Mouse (Mus musculus) ES-E14 (cell line): ENCODE data around the gene Usp7. TPM values are rescaled to one million over a fixed set of nuclear protein-coding genes. Genes with fewer than 3 reads are reported as not detected.

Experiments
- DNase-seq: peaks from one replicate; pipeline ENCODE4 v3.0.0-alpha.2; 2013; ENCODE audit warnings: low read depth, low spot score
- H3K27ac ChIP-seq: 2 replicates; pipeline ENCODE4 v1.5.1; 2012; ENCODE audit warnings: low read depth, mild to moderate bottlenecking, low read length, moderate library complexity, mixed read lengths; ENCODE audit not compliant: poor library complexity, insufficient read depth, severe bottlenecking
- H3K36me3 ChIP-seq: 2 replicates; pipeline ENCODE4 v1.6.1; 2012; ENCODE audit warnings: mild to moderate bottlenecking, low read length, moderate library complexity, mixed read lengths; ENCODE audit not compliant: control insufficient read depth, poor library complexity, insufficient read depth, severe bottlenecking
- H3K4me1 ChIP-seq, 2 experiments: fragments of 150-350 bp in 1 of 2; sonication (generic) in 1 of 2; 2 replicates each; pipeline ENCODE4 v1.6.1; 2012; ENCODE audit warnings: low read length in 2 of 2, mild to moderate bottlenecking in 1 of 2, mixed read lengths in 1 of 2; ENCODE audit not compliant: control insufficient read depth in 2 of 2, insufficient read depth in 2 of 2, poor library complexity in 1 of 2
- H3K4me3 ChIP-seq, 2 experiments: fragments of 150-350 bp in 1 of 2; sonication (generic) in 1 of 2; 2 replicates each; pipeline ENCODE4 v1.5.1; 2012; ENCODE audit warnings: low read length in 2 of 2, low read depth in 1 of 2, mild to moderate bottlenecking in 1 of 2, mixed read lengths in 1 of 2; ENCODE audit not compliant: insufficient read depth in 1 of 2, poor library complexity in 1 of 2, severe bottlenecking in 1 of 2
- H3K9ac ChIP-seq: 2 replicates; pipeline ENCODE4 v1.6.1; 2012; ENCODE audit warnings: low read depth, mild to moderate bottlenecking, low read length, mixed read lengths; ENCODE audit not compliant: poor library complexity, insufficient read depth, severe bottlenecking
- H3K9me3 ChIP-seq: fragments of 150-350 bp; sonication (generic); 2 replicates; pipeline ENCODE4 v1.6.1; 2012; ENCODE audit warnings: low read depth, mild to moderate bottlenecking, low read length; ENCODE audit not compliant: control insufficient read depth, insufficient read depth
- CHD2 ChIP-seq: IDR thresholded peaks from 2 replicates; pipeline ENCODE4 v1.6.1; 2014; ENCODE audit warnings: mild to moderate bottlenecking, low read depth, low read length, inconsistent platforms
- HCFC1 ChIP-seq: IDR thresholded peaks from 2 replicates; pipeline ENCODE4 v1.6.1; 2012; ENCODE audit warnings: low read length, inconsistent platforms, borderline replicate concordance; ENCODE audit not compliant: insufficient read depth
- MAFK ChIP-seq: IDR thresholded peaks from 2 replicates; pipeline ENCODE4 v1.6.1; 2014; ENCODE audit warnings: mild to moderate bottlenecking, low read depth, low read length, inconsistent platforms; ENCODE audit not compliant: insufficient read depth
- ZC3H11A ChIP-seq: IDR thresholded peaks from 2 replicates; pipeline ENCODE4 v1.6.1; 2012; ENCODE audit warnings: low read depth, mild to moderate bottlenecking, inconsistent platforms, low read length, borderline replicate concordance
- ZNF384 ChIP-seq: IDR thresholded peaks from 2 replicates; pipeline ENCODE4 v1.6.1; 2012; ENCODE audit warnings: low read depth, low read length, inconsistent platforms
- in situ Hi-C, 2 experiments: fragments of 600-800 bp; cut with MboI; formaldehyde crosslinking; loops; one replicate each; pipeline ENCODE4 v1.15.1; 2025; ENCODE audit warnings: low sequenced_read_pairs in 2 of 2, inconsistent platforms in 1 of 2; ENCODE audit not compliant: unreplicated experiment in 2 of 2
- total RNA-seq: library from RNA; depleted of rRNA; stranded (reverse); fragments of 300-350 nt; gene quantifications from 2 replicates; pipeline ENCODE4 v1.2.3, GENCODE M21; 2012

Usp7 gene
- total RNA-seq, 1 experiment: 242 TPM

DNA sequence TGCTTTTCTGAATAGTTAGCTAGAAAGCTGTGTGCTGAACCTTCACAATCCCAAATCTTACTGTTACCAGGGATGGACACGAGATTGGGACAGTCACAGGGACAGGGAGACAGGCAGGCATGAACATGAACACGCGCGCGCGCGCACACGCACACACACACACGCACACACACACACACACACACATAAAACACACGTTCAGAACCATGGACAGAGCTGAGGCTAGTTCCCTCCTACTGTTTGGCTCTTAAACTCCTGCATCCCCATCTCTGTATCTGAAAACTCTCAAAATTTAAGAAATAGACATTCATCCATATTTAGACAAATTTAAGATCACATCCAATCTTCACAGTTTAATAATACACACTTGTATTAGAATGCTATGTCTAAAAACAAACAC is 74.4 kb downstream of the Usp7 start:
- Histone ChIP-seq H3K9me3 (no peaks in the 10 kb centered on the region), H3K4me3 (no peak overlapping the region), H3K4me1 (peaks cover 0 to 14% of the 10 kb centered on the region in 2 experiments; a peak in 2 of 4 replicates), H3K9ac (no peak overlapping the region), H3K27ac (no peak overlapping the region), H3K36me3 (peaks cover 36% of the 10 kb centered on the region)
- in situ Hi-C loops: no loop called here
- DNase-seq: no peak
- no peak for TF ChIP-seq ZNF384
- TF ChIP-seq CHD2: no peak
- no peak for TF ChIP-seq ZC3H11A
- TF ChIP-seq MAFK: no peak
- TF ChIP-seq HCFC1: no peak

DNA sequence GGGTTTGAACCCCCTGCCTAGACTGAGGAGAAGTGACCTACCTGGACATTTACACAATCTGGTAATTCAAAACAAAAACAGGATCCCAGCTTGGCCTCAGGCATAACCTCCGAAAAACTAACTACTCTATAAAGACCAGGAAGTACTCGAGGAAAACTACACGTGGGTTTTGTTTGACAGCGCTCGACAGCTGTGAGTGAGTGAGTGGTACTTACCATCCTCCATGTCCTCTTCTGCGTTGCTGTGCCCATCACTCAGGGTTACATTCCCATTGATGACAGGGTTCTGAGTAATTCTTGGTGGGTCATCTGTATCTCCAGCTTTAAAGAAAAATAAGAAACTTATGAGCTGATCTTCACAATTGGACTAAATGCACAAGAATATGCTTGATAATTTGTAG is 75.8 kb downstream of the Usp7 start:
- Histone ChIP-seq H3K27ac (no peak overlapping the region), H3K4me1 (peaks cover 0 to 15% of the 10 kb centered on the region in 2 experiments; a peak in 2 of 4 replicates), H3K36me3 (peaks cover 46% of the 10 kb centered on the region), H3K9ac (no peak overlapping the region), H3K4me3 (no peak overlapping the region), H3K9me3 (no peaks in the 10 kb centered on the region)
- no peak for DNase-seq
- no peak for TF ChIP-seq MAFK
- no peak for TF ChIP-seq ZC3H11A
- TF ChIP-seq ZNF384: no peak
- TF ChIP-seq CHD2: no peak
- TF ChIP-seq HCFC1: no peak
- in situ Hi-C loops: no loop called here

DNA sequence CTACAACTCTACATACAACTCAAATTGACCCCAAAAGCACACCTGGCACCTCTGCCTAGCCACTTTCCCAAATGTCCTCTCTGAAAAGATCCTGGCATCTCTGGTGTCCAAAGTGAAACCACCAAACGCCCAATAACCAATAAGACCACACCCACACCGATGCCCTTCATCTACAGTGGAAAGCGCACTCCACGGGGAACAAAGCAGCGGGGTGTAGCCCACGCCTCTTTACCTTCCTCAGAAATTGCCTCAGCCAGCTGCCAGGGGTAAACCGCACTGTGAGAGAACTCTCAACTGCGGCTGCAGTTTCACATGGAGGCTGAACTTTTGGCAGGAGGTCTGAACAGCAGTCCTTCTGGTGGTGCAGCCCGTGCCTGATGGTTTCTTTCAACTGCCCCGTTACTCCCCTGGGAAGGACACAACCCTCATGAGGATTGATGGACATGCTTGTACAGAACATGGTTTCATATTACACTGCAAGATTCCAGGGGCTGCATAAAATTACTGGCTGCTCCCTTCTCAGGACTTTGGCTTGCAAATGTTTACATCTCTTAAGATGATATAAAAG is 76.5 kb downstream of the Usp7 start:
- Histone ChIP-seq H3K9me3 (no peaks in the 10 kb centered on the region), H3K27ac (no peak overlapping the region), H3K9ac (no peak overlapping the region), H3K4me1 (peaks cover 0 to 15% of the 10 kb centered on the region in 2 experiments; a peak in 2 of 4 replicates), H3K4me3 (no peak overlapping the region), H3K36me3 (peaks cover 53% of the 10 kb centered on the region)
- no peak for TF ChIP-seq CHD2
- TF ChIP-seq ZC3H11A: no peak
- no peak for TF ChIP-seq MAFK
- TF ChIP-seq HCFC1: no peak
- no peak for TF ChIP-seq ZNF384
- no peak for DNase-seq
- in situ Hi-C loops: no loop called here

DNA sequence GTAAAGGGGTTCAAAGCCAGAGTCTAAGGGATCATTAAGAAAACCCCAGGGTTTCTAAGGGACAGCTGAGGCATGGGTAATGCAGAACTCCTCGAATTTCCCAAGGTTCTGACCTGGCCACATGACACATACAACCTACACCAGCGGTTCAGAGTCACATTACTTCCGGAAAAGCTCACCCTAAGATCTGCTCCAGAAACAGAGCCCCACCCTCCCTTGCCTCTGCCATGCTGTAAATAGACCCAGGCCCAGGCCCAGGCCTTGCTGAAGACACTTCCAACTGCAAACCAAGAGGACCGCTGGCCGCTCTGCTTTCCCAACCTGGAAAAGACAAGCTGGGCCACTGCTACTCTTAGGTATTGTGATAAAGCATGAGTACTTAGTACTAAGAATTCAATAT is 77.3 kb downstream of the Usp7 start:
- Histone ChIP-seq H3K27ac (no peak overlapping the region), H3K9ac (no peak overlapping the region), H3K9me3 (no peaks in the 10 kb centered on the region), H3K4me1 (peaks cover 0 to 15% of the 10 kb centered on the region in 2 experiments; a peak in 2 of 4 replicates), H3K4me3 (no peak overlapping the region), H3K36me3 (peaks cover 57% of the 10 kb centered on the region)
- no peak for TF ChIP-seq MAFK
- no peak for TF ChIP-seq HCFC1
- no peak for TF ChIP-seq CHD2
- no peak for TF ChIP-seq ZC3H11A
- TF ChIP-seq ZNF384: no peak
- in situ Hi-C loops: no loop called here
- DNase-seq: no peak

- Histone ChIP-seq H3K9me3 (no peaks in the 10 kb centered on the region), H3K4me1 (peaks cover 3 to 20% of the 10 kb centered on the region in 2 experiments; a peak in 2 of 4 replicates), H3K36me3 (peaks cover 75% of the 10 kb centered on the region), H3K4me3 (no peak overlapping the region), H3K27ac (no peak overlapping the region), H3K9ac (no peak overlapping the region)
- in situ Hi-C loops: no loop called here
- TF ChIP-seq CHD2 (no peak), HCFC1 (no peak), ZC3H11A (no peak), MAFK (no peak), ZNF384 (no peak)
- DNase-seq: no peak
Measured at GRCm38 (mm10) chr16:8711998-8712397, 80.1 kb downstream of the Usp7 start.
